27 mouse cellular contexts compared by ENCODE assay signal in genomic region chr4:22380646-22381045, GRCm38 (mm10). TPM values are rescaled to one million over a fixed set of nuclear protein-coding genes. Genes with fewer than 3 reads are reported as not detected.
DNase-seq lines count a peak whose midpoint lies in the region; ATAC-seq and TF ChIP-seq lines count a peak whose summit lies in the region.
"Had no signal": no experiment of that assay in that cellular context is flagged by ENCODE, and none has a peak within 500 bp of the region (broad histone marks: within the 10 kb centered on the region; RNA-seq: fewer than 3 reads in every experiment).

No protein-coding gene starts in this region.

- TF ChIP-seq CTCF in kidney, adult 2 months (conservative IDR thresholded peaks at IDR 0.05; ENCODE audit: insufficient read depth, insufficient read length, low read depth, low read length) = no peak
- no peak for TF ChIP-seq CTCF in bone marrow macrophage, adult 2 months (IDR thresholded peaks at IDR 0.05; ENCODE audit: low read depth, low read length)

- no peak for ATAC-seq in kidney, embryonic 16.5 days (ENCODE audit: low FRiP score, low TSS enrichment)
- peak; percentile 29; the same call in 1 of the 2 replicates for ATAC-seq in megakaryocyte, adult 5-6 weeks (ENCODE audit: poor library complexity, severe bottlenecking)
- no peak for ATAC-seq in neural tube, embryonic 15.5 days (ENCODE audit: low FRiP score)
- ATAC-seq: forebrain, postnatal 0 days; hindbrain, postnatal 0 days; intestine, embryonic 15.5 days; midbrain, embryonic 16.5 days; Patski had no signal

- H3K9ac ChIP-seq in kidney, embryonic 16.5 days (replicated peaks; ENCODE audit: low read length) = no peak overlapping the region
- no peak overlapping the region for H3K9ac ChIP-seq in neural tube, embryonic 15.5 days (replicated peaks)
- H3K9ac ChIP-seq: embryonic facial prominence, embryonic 15.5 days; forebrain, embryonic 12.5 days; forebrain, postnatal 0 days; hindbrain, embryonic 12.5 days; intestine, embryonic 15.5 days had no signal

- WGBS in kidney, adult 2 months = 43% methylated on average over 6 of the region's 6 CpGs
- WGBS in kidney, embryonic 16.5 days = 40% methylated on average over 6 of the region's 6 CpGs
- 66% methylated on average over 6 of the region's 6 CpGs for WGBS in neural tube, embryonic 15.5 days

- TF ChIP-seq POLR2A in kidney, adult 2 months (IDR thresholded peaks at IDR 0.05; ENCODE audit: low read depth, low read length) = no peak
- TF ChIP-seq POLR2A in bone marrow macrophage, adult 2 months (IDR thresholded peaks at IDR 0.05; ENCODE audit: borderline replicate concordance, low read depth, low read length) = no peak

- peak; percentile 15 for DNase-seq in adrenal gland, postnatal 14 days
- no peak for DNase-seq in adrenal gland, adult 18-20 months (ENCODE audit: low spot score in 2 of 2)
- peak; percentile 39 for DNase-seq in kidney, adult 2 months
- DNase-seq: cerebellum, adult 2 months; cerebellum, postnatal 14 days; forebrain, postnatal 0 days; gastrocnemius, postnatal 10 days; heart, postnatal 14 days; kidney, adult 8-10 months; kidney, postnatal 25 days; liver; lung, postnatal 4 days; thymus, adult 2 months; thymus, postnatal 4 days had no signal

- no peak overlapping the region for H3K4me3 ChIP-seq in kidney, adult 2 months (ENCODE audit: insufficient read depth, low read depth, low read length)
- no peak overlapping the region for H3K4me3 ChIP-seq in kidney, embryonic 16.5 days (ENCODE audit: low read length)
- no peak overlapping the region for H3K4me3 ChIP-seq in bone marrow macrophage, adult 2 months (ENCODE audit: insufficient read depth, low read length)
- H3K4me3 ChIP-seq in neural tube, embryonic 15.5 days (replicated peaks) = no peak overlapping the region
- H3K4me3 ChIP-seq: embryonic facial prominence, embryonic 10.5 days; embryonic facial prominence, embryonic 15.5 days; forebrain, embryonic 12.5 days; hindbrain, embryonic 12.5 days; intestine, embryonic 15.5 days; midbrain, embryonic 10.5 days had no signal

- H3K27me3 ChIP-seq in kidney, adult 2 months (replicated peaks; ENCODE audit: control insufficient read depth, insufficient read depth, low read length) = no peaks in the 10 kb centered on the region
- H3K27me3 ChIP-seq in kidney, embryonic 16.5 days (ENCODE audit: insufficient read depth, low read length) = no peaks in the 10 kb centered on the region
- no peaks in the 10 kb centered on the region for H3K27me3 ChIP-seq in neural tube, embryonic 15.5 days (replicated peaks)
- H3K27me3 ChIP-seq: embryonic facial prominence, embryonic 15.5 days; forebrain, embryonic 12.5 days; hindbrain, embryonic 12.5 days; intestine, embryonic 15.5 days; Patski had no signal

- H3K4me1 ChIP-seq in kidney, adult 2 months (ENCODE audit: control insufficient read depth, insufficient read depth, low read length) = no peaks in the 10 kb centered on the region
- peaks cover 8% of the 10 kb centered on the region; the same call in 1 of the 2 replicates for H3K4me1 ChIP-seq in kidney, embryonic 16.5 days (ENCODE audit: insufficient read depth, low read length)
- peaks cover 31% of the 10 kb centered on the region for H3K4me1 ChIP-seq in bone marrow macrophage, adult 2 months (ENCODE audit: control insufficient read depth, insufficient read depth, low read length)
- 0 out of 2 replicates have a peak, but pooled peaks cover 5% of the 10 kb centered on the region for H3K4me1 ChIP-seq in neural tube, embryonic 15.5 days
- H3K4me1 ChIP-seq: embryonic facial prominence, embryonic 10.5 days; embryonic facial prominence, embryonic 15.5 days; forebrain, embryonic 12.5 days; intestine, embryonic 15.5 days had no signal

- H3K27ac ChIP-seq in kidney, adult 2 months (ENCODE audit: insufficient read depth, low read depth, low read length) = peak overlapping the region; percentile 50; the same call in 1 of the 2 replicates
- no peak overlapping the region for H3K27ac ChIP-seq in kidney, embryonic 16.5 days (ENCODE audit: low read length)
- peak overlapping the region; percentile 47; the same call in 1 of the 2 replicates for H3K27ac ChIP-seq in bone marrow macrophage, adult 2 months (ENCODE audit: insufficient read depth, low read depth, low read length)
- H3K27ac ChIP-seq in neural tube, embryonic 15.5 days (replicated peaks) = no peak overlapping the region
- H3K27ac ChIP-seq: embryonic facial prominence, embryonic 10.5 days; embryonic facial prominence, embryonic 15.5 days; forebrain, embryonic 12.5 days; hindbrain, embryonic 12.5 days; hindbrain, postnatal 0 days; intestine, embryonic 15.5 days; midbrain, embryonic 10.5 days had no signal

- H3K9me3 ChIP-seq in kidney, embryonic 16.5 days (ENCODE audit: low read length) = no peaks in the 10 kb centered on the region
- no peaks in the 10 kb centered on the region for H3K9me3 ChIP-seq in neural tube, embryonic 15.5 days (replicated peaks)
- H3K9me3 ChIP-seq: embryonic facial prominence, embryonic 10.5 days; embryonic facial prominence, embryonic 15.5 days; forebrain, embryonic 12.5 days; hindbrain, embryonic 12.5 days; intestine, embryonic 15.5 days; midbrain, embryonic 10.5 days had no signal

- H3K4me2 ChIP-seq in kidney, embryonic 16.5 days (replicated peaks; ENCODE audit: low read depth, low read length) = no peak overlapping the region
- no peak overlapping the region for H3K4me2 ChIP-seq in neural tube, embryonic 15.5 days
- H3K4me2 ChIP-seq: embryonic facial prominence, embryonic 15.5 days; forebrain, embryonic 12.5 days; hindbrain, embryonic 12.5 days; intestine, embryonic 15.5 days had no signal

- H3K36me3 ChIP-seq in kidney, adult 2 months (ENCODE audit: control insufficient read depth, insufficient read depth, low read length) = no peaks in the 10 kb centered on the region; the same call in 1 of the 2 replicates
- H3K36me3 ChIP-seq in kidney, embryonic 16.5 days (ENCODE audit: insufficient read depth, low read length) = peaks cover 6% of the 10 kb centered on the region; the same call in 1 of the 2 replicates
- no peaks in the 10 kb centered on the region; the same call in 1 of the 2 replicates for H3K36me3 ChIP-seq in neural tube, embryonic 15.5 days
- H3K36me3 ChIP-seq: embryonic facial prominence, embryonic 15.5 days; forebrain, embryonic 12.5 days; intestine, embryonic 15.5 days had no signal

RNA-seq across cellular contexts. Expression of gene Fbxl4, which starts 23.3 kb away (rescaled TPM):
- total RNA-seq in adrenal gland, postnatal 14 days (2021) = 15.6 and 18.2 TPM in 2 replicates
- total RNA-seq in adrenal gland, adult 18-20 months (2021) = 10 to 100 TPM; 15.6 to 18.6 TPM
- 22.6 and 23.3 TPM in 2 replicates for polyA plus RNA-seq in kidney, adult 2 months (2012; rRNA removed)
- polyA plus RNA-seq in kidney, embryonic 16.5 days (2015; fragmentation: Nextera tagmentation; extraction: Ambion mirVana) = 14.1 and 14.5 TPM in 2 replicates
- 9.9 and 11.1 TPM in 2 replicates for polyA plus RNA-seq in bone marrow macrophage, adult 2 months (2012; ENCODE audit: insufficient read depth, insufficient read length, missing spikeins)
- 12.8 and 15.0 TPM in 2 replicates for total RNA-seq in megakaryocyte, adult 5-6 weeks (2015)
- 6.9 and 8.2 TPM in 2 replicates for total RNA-seq in megakaryocyte, adult 5-6 weeks (2017)
- 18.0 and 18.8 TPM in 2 replicates for polyA plus RNA-seq in neural tube, embryonic 15.5 days (2015; fragmentation: Nextera tagmentation; extraction: Ambion mirVana)

Comparison
In these comparisons a context has a peak if more than half of its experiments do, and no peak if none do; other contexts are left out.
1. DNase-seq: peak in adrenal gland, postnatal 14 days (single experiment) and kidney, adult 2 months (single experiment); none in adrenal gland, adult 18-20 months (0 of 2).
2. H3K27ac ChIP-seq: peak in kidney, adult 2 months (single experiment) and bone marrow macrophage, adult 2 months (single experiment); none in kidney, embryonic 16.5 days (single experiment) and neural tube, embryonic 15.5 days (single experiment).